Mouse (Mus musculus): Measurements from ENCODE around the gene Srf. TPM values are rescaled to one million over a fixed set of nuclear protein-coding genes. Genes with fewer than 3 reads are reported as not detected.

Srf gene
- total RNA-seq, 2 experiments from 2014 or later: 58.8 to 63.8 TPM

DNA sequence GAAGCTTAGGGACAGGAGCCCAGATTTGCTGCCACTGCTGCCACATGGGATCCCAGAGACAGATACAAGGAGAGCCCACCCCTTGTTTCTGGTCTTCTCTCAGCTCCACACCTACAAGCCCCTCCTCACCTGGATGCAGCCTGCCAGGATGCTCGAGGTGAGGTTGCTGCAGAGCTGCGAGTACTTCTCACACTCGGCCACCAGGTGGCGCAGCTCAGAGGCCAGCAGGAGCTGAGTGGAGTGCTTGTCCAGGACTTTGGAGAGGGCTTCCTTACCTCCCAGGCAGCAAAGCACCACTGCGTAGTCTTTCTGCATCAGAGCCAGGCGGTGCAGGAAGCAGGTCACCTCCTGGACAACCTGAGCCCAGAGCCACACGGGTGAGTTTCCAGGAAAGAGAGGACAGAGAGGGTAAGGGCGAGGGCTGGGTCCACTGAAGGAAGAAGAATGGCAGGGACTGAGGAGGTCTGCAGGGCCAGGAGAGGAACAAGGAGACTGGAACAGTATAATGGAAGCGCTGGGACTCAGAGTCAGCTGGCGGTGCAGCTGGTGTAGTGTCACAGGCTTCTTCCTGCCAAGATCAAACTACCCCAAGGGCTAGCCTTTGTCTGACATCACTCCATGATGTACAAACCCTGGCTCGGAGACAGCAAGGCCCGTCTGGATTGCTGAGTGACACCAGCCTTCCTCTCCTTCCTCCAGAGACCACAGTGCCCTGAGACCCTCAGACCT is 30.2 kb downstream of the Srf start:
- intact Hi-C loops (cut with DNase I): loop anchor here (5.0 kb wide), 1 partner anchor 62 kb away; no protein-coding TSS in a partner anchor
- DNase-seq (ENCODE audit: low spot score in 2 of 2): peak; percentile 50 to 64

- intact Hi-C loops (cut with DNase I): loop anchor here (5.0 kb wide), 1 partner anchor 62 kb away; no protein-coding TSS in a partner anchor
- no peak for DNase-seq (ENCODE audit: low spot score in 2 of 2)
Measured at GRCm38 (mm10) chr17:46525065-46525464, 30.9 kb downstream of the Srf start.

GRCm38 (mm10) chr17:46521963-46522668 is 33.9 kb downstream of the Srf start:
- intact Hi-C loops (cut with DNase I): no loop called here
- DNase-seq (ENCODE audit: low spot score in 2 of 2): no peak

DNA sequence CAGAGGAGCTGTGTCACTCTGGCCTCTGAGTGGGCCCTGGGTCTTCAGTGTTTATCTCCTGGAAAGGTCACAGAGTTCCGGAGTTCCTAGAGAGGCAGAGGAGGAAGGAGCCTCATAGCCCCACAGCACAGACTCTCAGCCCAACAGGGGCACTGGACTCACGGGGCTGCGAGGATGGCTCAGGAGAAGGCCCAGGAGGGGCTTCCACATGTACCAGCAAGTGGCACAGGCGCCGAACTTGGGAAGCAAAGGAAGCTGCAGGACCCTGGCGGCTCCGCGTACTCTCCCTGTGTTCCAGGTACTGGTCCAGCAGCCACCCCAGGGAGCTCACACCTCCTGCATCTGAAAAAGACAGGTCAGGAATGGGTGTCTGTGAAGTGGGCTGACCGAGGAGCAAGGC is 34.8 kb downstream of the Srf start:
- intact Hi-C loops (cut with DNase I): no loop called here
- DNase-seq (ENCODE audit: low spot score in 2 of 2): no peak

DNA sequence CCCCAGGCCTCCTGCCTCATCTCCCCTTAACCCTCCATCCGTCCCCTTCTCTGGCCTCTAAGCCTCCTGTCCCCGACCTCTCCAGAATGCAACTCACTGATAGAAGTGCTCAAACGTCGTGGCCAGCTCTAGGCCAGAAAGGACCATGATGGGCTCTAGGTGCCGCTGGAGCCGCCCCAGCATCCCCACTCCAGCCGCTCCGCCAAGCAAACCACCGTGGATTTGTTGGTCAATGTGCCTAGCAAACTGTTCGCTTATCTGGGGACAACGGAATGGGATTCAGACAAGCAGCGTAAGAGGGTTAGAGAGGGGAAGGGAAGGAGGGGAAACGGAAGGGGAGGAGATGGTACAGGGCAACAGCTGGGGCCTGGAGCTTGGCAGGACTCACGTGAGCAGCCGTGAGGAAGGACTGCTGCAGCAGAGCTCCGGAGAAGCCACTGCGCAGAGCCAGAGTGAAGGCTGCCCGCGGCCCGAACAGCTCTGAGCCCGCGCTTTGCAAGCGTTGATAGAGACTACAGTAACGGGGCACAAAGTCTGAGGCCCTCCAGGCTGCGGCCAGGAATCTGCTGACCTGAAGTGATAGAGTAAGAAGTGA is 35.5 kb downstream of the Srf start:
- intact Hi-C loops (cut with DNase I): no loop called here
- DNase-seq (ENCODE audit: low spot score in 2 of 2): no peak

GRCm38 (mm10) chr17:46519971-46520370 is 36.0 kb downstream of the Srf start:
- DNase-seq (ENCODE audit: low spot score in 2 of 2): no peak
- intact Hi-C loops (cut with DNase I): no loop called here

DNA sequence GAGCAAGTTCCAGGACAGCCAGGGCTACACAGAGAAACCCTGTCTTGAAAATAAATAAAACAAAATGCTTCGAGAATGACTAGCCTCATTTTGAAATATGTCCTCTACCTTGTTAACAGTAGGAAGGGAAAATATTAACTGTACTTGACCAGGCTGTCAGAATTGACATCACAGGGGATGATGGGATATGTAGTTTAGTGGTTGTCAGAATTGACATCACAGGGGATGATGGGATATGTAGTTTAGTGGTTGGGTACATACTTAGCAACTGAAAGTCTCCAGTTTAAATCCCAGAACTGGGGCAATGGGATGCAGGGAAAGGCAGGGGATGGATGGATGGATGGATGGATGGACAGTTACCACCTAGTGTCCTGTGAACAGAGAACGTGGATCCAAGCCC is 42.6 kb downstream of the Srf start:
- DNase-seq (ENCODE audit: low spot score in 2 of 2): no peak
- intact Hi-C loops (cut with DNase I): no loop called here

- intact Hi-C loops (cut with DNase I): no loop called here
- peak in 1 of 2 experiments; percentile 15 for DNase-seq (ENCODE audit: low spot score in 2 of 2)
Measured at GRCm38 (mm10) chr17:46511059-46511710, 44.8 kb downstream of the Srf start.

DNA sequence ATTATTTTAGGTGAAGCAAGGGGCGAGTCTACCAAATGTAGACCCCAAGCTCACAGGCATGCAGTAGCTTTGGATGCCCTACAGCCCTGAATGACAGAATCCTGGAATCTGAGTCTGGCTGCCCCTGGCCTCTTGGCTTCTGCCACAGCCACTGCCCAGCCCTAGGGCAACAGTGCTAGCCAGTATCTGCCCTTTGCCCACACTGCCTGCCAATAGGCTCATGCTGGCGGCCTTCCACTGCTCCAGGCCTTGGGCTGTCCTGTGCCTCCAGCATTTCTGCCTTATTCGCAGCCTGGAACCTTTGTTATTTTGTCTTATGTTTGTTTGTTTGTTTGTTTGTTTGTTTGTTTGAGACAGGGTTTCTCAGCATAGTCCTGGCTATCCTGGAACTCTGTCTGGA is 50.4 kb downstream of the Srf start:
- no peak for DNase-seq (ENCODE audit: low spot score in 2 of 2)
- intact Hi-C loops (cut with DNase I): loop anchor here (5.0 kb wide), 1 partner anchor 37 kb away; no protein-coding TSS in a partner anchor

DNA sequence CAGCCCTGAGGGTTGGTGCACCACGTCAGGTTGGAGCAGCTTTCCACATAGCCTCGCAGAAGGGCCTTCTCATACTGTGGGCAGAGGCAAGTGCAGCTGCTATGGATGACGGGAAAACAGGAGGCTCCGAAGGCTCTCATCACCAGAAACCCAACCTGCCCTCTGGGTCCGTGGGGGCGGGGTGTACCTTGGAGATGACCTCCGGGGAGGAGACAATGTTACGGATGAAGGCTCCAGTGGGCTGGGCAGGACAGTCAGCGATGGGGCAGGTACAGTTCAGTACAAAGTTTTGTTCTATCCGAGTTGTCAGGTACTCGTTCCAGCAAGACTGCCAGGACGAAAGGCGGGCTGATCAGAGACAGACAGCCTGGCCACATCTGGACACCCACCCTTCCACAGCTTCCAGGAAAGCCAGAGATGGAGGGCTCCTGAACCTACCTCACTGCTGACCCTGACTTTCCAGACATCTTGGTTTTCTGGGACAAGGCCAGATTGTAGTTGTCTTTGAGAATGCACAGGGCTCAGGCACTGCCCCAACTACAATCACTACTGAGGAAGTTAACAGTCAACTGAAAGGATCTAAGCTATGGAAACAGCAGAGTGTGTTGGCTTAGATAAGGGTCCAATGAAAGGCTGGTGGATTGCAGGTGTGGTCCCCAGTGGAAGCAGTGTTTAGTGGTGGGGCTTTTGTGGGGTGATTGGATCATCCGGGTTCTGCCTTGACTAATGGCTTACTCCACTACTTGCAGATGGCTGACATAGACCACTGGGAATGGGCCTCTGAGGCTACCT is 51.9 kb downstream of the Srf start:
- intact Hi-C loops (cut with DNase I): no loop called here
- DNase-seq (ENCODE audit: low spot score in 2 of 2): no peak

DNA sequence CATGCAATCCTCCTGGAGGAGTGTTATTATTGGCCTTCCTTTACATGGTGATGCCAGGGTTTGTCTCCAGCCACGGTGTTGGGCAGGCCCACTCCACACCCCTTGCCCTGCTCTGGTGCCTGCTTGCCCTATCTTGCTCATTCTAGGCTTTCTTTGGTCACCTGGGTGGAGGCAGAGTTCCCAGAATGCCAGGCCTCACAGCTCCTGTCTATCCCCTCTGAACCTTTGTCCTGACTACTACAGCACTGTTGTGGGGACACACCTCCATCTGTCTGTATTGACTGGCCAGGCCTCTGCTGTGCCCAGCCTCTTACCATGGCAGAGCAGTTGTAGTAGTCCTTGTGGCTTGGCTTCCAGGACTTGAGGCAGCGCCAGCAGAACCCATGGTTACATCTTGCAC is 53.2 kb downstream of the Srf start:
- no peak for DNase-seq (ENCODE audit: low spot score in 2 of 2)
- intact Hi-C loops (cut with DNase I): no loop called here

Small RNAs within 50 kb of the gene (microRNA-seq; reads per million reads assigned to microRNA genes)
- 3.0 to 3.2 reads per million in 2 experiments for gene Mir6976

Other genes starting within 250 kb of the Srf start
- gene Abcc10, start 227.8 kb downstream of the Srf start, total RNA-seq (2021): 10 to 100 TPM in 1 of 2 experiments, 1 to 10 TPM in 1; 8.6 to 11.5 TPM
- 10 to 100 TPM; 58.8 to 67.8 TPM for gene Zfp318, start 172.4 kb downstream of the Srf start, total RNA-seq (2021)
- gene Crip3, start 127.2 kb downstream of the Srf start, total RNA-seq (2021): 1 to 10 TPM; 6.2 to 6.6 TPM
- under 1 TPM in 1 of 2 experiments, not detected in 1; 0.25 TPM for gene Slc22a7, start 117.7 kb downstream of the Srf start, total RNA-seq (2021)
- gene Ttbk1, start 68.5 kb downstream of the Srf start, total RNA-seq (2021): 100 to 1,000 TPM; 133 to 141 TPM
- gene Dnph1, start 59.5 kb downstream of the Srf start, total RNA-seq (2021): 1 to 10 TPM; 3.2 to 3.6 TPM
- gene Cul9, start 9.8 kb downstream of the Srf start, total RNA-seq (2021): 10 to 100 TPM; 55.8 to 59.3 TPM
- gene Ptk7, start 73.3 kb upstream of the Srf start, total RNA-seq (2021): 10 to 100 TPM in 1 of 2 experiments, 1 to 10 TPM in 1; 9.5 to 10.5 TPM
- 10 to 100 TPM; 17.8 to 20.4 TPM for gene Klc4, start 89.8 kb upstream of the Srf start, total RNA-seq (2021)
- 10 to 100 TPM; 51.0 to 51.5 TPM for gene Mrpl2, start 90.1 kb upstream of the Srf start, total RNA-seq (2021)
- gene Cul7, start 94.2 kb upstream of the Srf start, total RNA-seq (2021): 10 to 100 TPM; 25.6 to 27.1 TPM
- 10 to 100 TPM; 17.1 to 18.2 TPM for gene Rrp36, start 118.2 kb upstream of the Srf start, total RNA-seq (2021)
- gene Mea1, start 122.6 kb upstream of the Srf start, total RNA-seq (2021): 100 to 1,000 TPM; 117 to 123 TPM
- gene Klhdc3, start 124.7 kb upstream of the Srf start, total RNA-seq (2021): 100 to 1,000 TPM; 211 to 226 TPM
- 10 to 100 TPM; 81.2 to 91.0 TPM for gene Ppp2r5d, start 148.9 kb upstream of the Srf start, total RNA-seq (2021)
- 10 to 100 TPM; 48.1 to 49.1 TPM for gene Pex6, start 155.3 kb upstream of the Srf start, total RNA-seq (2021)
- under 1 TPM; 0.48 to 0.57 TPM for gene Gnmt, start 173.0 kb upstream of the Srf start, total RNA-seq (2021)
- gene Cnpy3, start 196.0 kb upstream of the Srf start, total RNA-seq (2021): 10 to 100 TPM; 65.5 to 66.0 TPM
- gene Ptcra, start 207.5 kb upstream of the Srf start, total RNA-seq (2021): not detected
- 10 to 100 TPM in 1 of 2 experiments, 1 to 10 TPM in 1; 5.7 to 10.8 TPM for gene 2310039H08Rik, start 216.5 kb upstream of the Srf start, total RNA-seq (2021)
- gene Rpl7l1, start 226.5 kb upstream of the Srf start, total RNA-seq (2021): 10 to 100 TPM; 45.7 to 51.9 TPM

Data from left cerebral cortex, postnatal 25 days (tissue).